Mouse (Mus musculus) stomach, embryonic 14.5 days (tissue): ENCODE measurements at regions not wholly inside any gene's neighbourhood (a gene's known extent, or its start where the extent isn't known, plus 50 kb on each side); places are given as distances from the start of the nearest gene placed in this dataset.
"Not testable (repeated sequence)": the region's sequence is repeated elsewhere in the genome, so short reads cannot be mapped to it uniquely, and the experiment has no call there.

Experiments
- ATAC-seq: fragments of 200-750 bp; cut with Nextera tagmentation; 2 replicates; pipeline ENCODE4 v1.8.0; 2017; ENCODE audit warnings: low read depth, moderate TSS enrichment; ENCODE audit not compliant: insufficient number of reproducible peaks, insufficient read depth, low FRiP score
- H3K27ac ChIP-seq: fragments of 300-500 bp; sonication (generic); 2 replicates; pipeline ENCODE4 v1.5.1; 2014; ENCODE audit warnings: mild to moderate bottlenecking, low read length, moderate library complexity, mixed read lengths
- H3K27me3 ChIP-seq: fragments of 300-500 bp; sonication (generic); 2 replicates; pipeline ENCODE4 v1.6.1; 2014; ENCODE audit warnings: low read length, control low read depth, mixed read lengths; ENCODE audit not compliant: control insufficient read depth, insufficient read depth
- H3K36me3 ChIP-seq: fragments of 300-500 bp; sonication (generic); 2 replicates; pipeline ENCODE4 v1.6.1; 2014; ENCODE audit warnings: mild to moderate bottlenecking, control low read depth, low read length, moderate library complexity, mixed read lengths; ENCODE audit not compliant: control insufficient read depth, insufficient read depth
- H3K4me1 ChIP-seq: fragments of 300-500 bp; sonication (generic); 2 replicates; pipeline ENCODE4 v1.6.1; 2014; ENCODE audit warnings: low read length, control low read depth, mixed read lengths; ENCODE audit not compliant: control insufficient read depth, insufficient read depth
- H3K4me2 ChIP-seq: fragments of 300-500 bp; sonication (generic); replicated peaks from 2 replicates; pipeline ENCODE4 v1.6.1; 2014; ENCODE audit warnings: low read depth, low read length, control low read depth
- H3K4me3 ChIP-seq: fragments of 300-500 bp; sonication (generic); 2 replicates; pipeline ENCODE4 v1.5.1; 2014; ENCODE audit warnings: low read depth, low read length, control low read depth
- H3K9ac ChIP-seq: fragments of 300-500 bp; sonication (generic); replicated peaks from 2 replicates; pipeline ENCODE4 v1.6.1; 2014; ENCODE audit warnings: low read depth, mild to moderate bottlenecking, control low read depth, low read length, moderate library complexity, mixed read lengths
- H3K9me3 ChIP-seq: fragments of 300-500 bp; sonication (generic); 2 replicates; pipeline ENCODE4 v1.6.1; 2016; ENCODE audit warnings: low read depth, low read length, control low read depth; ENCODE audit not compliant: control insufficient read depth
- WGBS: fragments of 180-500 bp; shearing (Covaris S2); extraction: QIAGEN DNeasy Blood & Tissue Kit; methylation state at CpG from one replicate; pipeline ENCODE4 v1.1.7; 2014; 5-methylcytosine and 5-hydroxymethylcytosine counted together

GRCm38 (mm10) chr8:126775334-126775733 is 170.3 kb downstream of the Tomm20 start:
- ATAC-seq: no peak
- 53% methylated on average over 3 of the region's 3 CpGs for WGBS
- Histone ChIP-seq H3K9ac (no peak overlapping the region), H3K27ac (no peak overlapping the region), H3K4me3 (no peak overlapping the region), H3K27me3 (no peaks in the 10 kb centered on the region), H3K4me1 (no peaks in the 10 kb centered on the region), H3K4me2 (no peak overlapping the region), H3K9me3 (no peaks in the 10 kb centered on the region), H3K36me3 (no peaks in the 10 kb centered on the region)

- no peak for ATAC-seq
- Histone ChIP-seq H3K4me1 (no peaks in the 10 kb centered on the region), H3K36me3 (no peaks in the 10 kb centered on the region), H3K27ac (no peak overlapping the region), H3K4me2 (no peak overlapping the region), H3K9me3 (no peaks in the 10 kb centered on the region), H3K27me3 (no peaks in the 10 kb centered on the region), H3K4me3 (no peak overlapping the region), H3K9ac (no peak overlapping the region)
- WGBS: 76% methylated on average over 7 of the region's 7 CpGs
Observed at GRCm38 (mm10) chr8:126774816-126775215, 170.8 kb downstream of the Tomm20 start.

- Histone ChIP-seq H3K36me3 (no peaks in the 10 kb centered on the region), H3K9ac (no peak overlapping the region), H3K4me1 (no peaks in the 10 kb centered on the region), H3K27me3 (no peaks in the 10 kb centered on the region), H3K4me3 (no peak overlapping the region), H3K4me2 (no peak overlapping the region), H3K27ac (no peak overlapping the region), H3K9me3 (no peaks in the 10 kb centered on the region; the same call in 1 of the 2 replicates)
- ATAC-seq: no peak
- 59% methylated on average over 11 of the region's 11 CpGs for WGBS
Observed at GRCm38 (mm10) chr8:126772748-126773147, 172.9 kb downstream of the Tomm20 start.

GRCm38 (mm10) chr8:126772194-126772593 is 173.4 kb downstream of the Tomm20 start:
- ATAC-seq: no peak
- H3K27me3 ChIP-seq: no peaks in the 10 kb centered on the region

GRCm38 (mm10) chr8:126770374-126770773 is 175.3 kb downstream of the Tomm20 start:
- H3K27ac ChIP-seq, H3K36me3 ChIP-seq, H3K4me3 ChIP-seq, H3K4me1 ChIP-seq, H3K27me3 ChIP-seq, H3K9ac ChIP-seq, H3K4me2 ChIP-seq, H3K9me3 ChIP-seq: not testable (repeated sequence)
- ATAC-seq: 0 out of 2 replicates have a peak, but pooled peaks have one; percentile 14
- WGBS: 81% methylated on average over 2 of the region's 2 CpGs

More at GRCm38 (mm10) chr8:126772194-126772593, 173.4 kb downstream of the Tomm20 start:
- Histone ChIP-seq H3K36me3 (no peaks in the 10 kb centered on the region), H3K9ac (no peak overlapping the region), H3K4me2 (no peak overlapping the region), H3K4me3 (no peak overlapping the region), H3K9me3 (no peaks in the 10 kb centered on the region; the same call in 1 of the 2 replicates), H3K27ac (no peak overlapping the region), H3K4me1 (no peaks in the 10 kb centered on the region)
- 76% methylated on average over 7 of the region's 7 CpGs for WGBS

- H3K27me3 ChIP-seq: no peaks in the 10 kb centered on the region
- no peaks in the 10 kb centered on the region for H3K4me1 ChIP-seq
- no peak for ATAC-seq
- H3K4me3 ChIP-seq: no peak overlapping the region
- WGBS: 92% methylated on average over 5 of the region's 5 CpGs
- no peaks in the 10 kb centered on the region for H3K36me3 ChIP-seq
- H3K27ac ChIP-seq: no peak overlapping the region
- no peak overlapping the region for H3K9ac ChIP-seq
- H3K4me2 ChIP-seq: no peak overlapping the region
- no peaks in the 10 kb centered on the region; the same call in 1 of the 2 replicates for H3K9me3 ChIP-seq
Observed at GRCm38 (mm10) chr8:126768142-126768541, 174.4 kb upstream of the Irf2bp2 start.

- no peak overlapping the region for H3K27ac ChIP-seq
- H3K4me2 ChIP-seq: no peak overlapping the region
- H3K4me3 ChIP-seq: no peak overlapping the region
- no peaks in the 10 kb centered on the region for H3K36me3 ChIP-seq
- no peaks in the 10 kb centered on the region for H3K4me1 ChIP-seq
- 83% methylated on average over 3 of the region's 3 CpGs for WGBS
- ATAC-seq: no peak
- no peaks in the 10 kb centered on the region for H3K27me3 ChIP-seq
- no peak overlapping the region for H3K9ac ChIP-seq
- no peaks in the 10 kb centered on the region; the same call in 1 of the 2 replicates for H3K9me3 ChIP-seq
Observed at GRCm38 (mm10) chr8:126767341-126767740, 173.6 kb upstream of the Irf2bp2 start.

- Histone ChIP-seq H3K36me3 (no peaks in the 10 kb centered on the region), H3K9ac (no peak overlapping the region), H3K27ac (no peak overlapping the region), H3K9me3 (no peaks in the 10 kb centered on the region; the same call in 1 of the 2 replicates), H3K4me1 (no peaks in the 10 kb centered on the region), H3K4me3 (no peak overlapping the region), H3K4me2 (no peak overlapping the region), H3K27me3 (no peaks in the 10 kb centered on the region)
- no peak for ATAC-seq
- WGBS: 63% methylated on average over 6 of the region's 6 CpGs
Observed at GRCm38 (mm10) chr8:126765693-126766238, 172.0 kb upstream of the Irf2bp2 start.

- no peak overlapping the region for H3K9ac ChIP-seq
- no peaks in the 10 kb centered on the region for H3K4me1 ChIP-seq
- WGBS: 90% methylated on average over 7 of the region's 7 CpGs
- ATAC-seq: no peak
- no peak overlapping the region for H3K4me2 ChIP-seq
- no peaks in the 10 kb centered on the region for H3K27me3 ChIP-seq
- no peaks in the 10 kb centered on the region for H3K36me3 ChIP-seq
- H3K4me3 ChIP-seq: no peak overlapping the region
- H3K27ac ChIP-seq: no peak overlapping the region
- H3K9me3 ChIP-seq: no peaks in the 10 kb centered on the region
Observed at GRCm38 (mm10) chr8:126763600-126763999, 169.8 kb upstream of the Irf2bp2 start.
